Mouse (Mus musculus): ENCODE measurements around the gene Creb3l2. TPM values are rescaled to one million over a fixed set of nuclear protein-coding genes. Genes with fewer than 3 reads are reported as not detected.

Gene Creb3l2
- polyA plus RNA-seq, 1 experiment from 2014 or later = 2.7 TPM

- Histone ChIP-seq H3K27me3 (no peaks in the 10 kb centered on the region), H3K4me1 (replicated peaks) (peaks cover 31% of the 10 kb centered on the region), H3K9ac (no peak overlapping the region), H3K4me3 (replicated peaks) (no peak overlapping the region), H3K4me2 (no peak overlapping the region), H3K9me3 (replicated peaks) (no peaks in the 10 kb centered on the region), H3K36me3 (no peaks in the 10 kb centered on the region), H3K27ac (no peak overlapping the region)
- ATAC-seq (ENCODE audit: low read depth) (no peak), DNase-seq (no peak)
- WGBS (ENCODE audit: insufficient replicate concordance) = 43% methylated on average over 6 of the region's 6 CpGs
Observed at GRCm38 (mm10) chr6:37406903-37407302, 35.0 kb downstream of the Creb3l2 start.

- Histone ChIP-seq H3K27me3 (no peaks in the 10 kb centered on the region), H3K4me3 (replicated peaks) (no peak overlapping the region), H3K4me1 (replicated peaks) (peaks cover 39% of the 10 kb centered on the region), H3K9ac (no peak overlapping the region), H3K36me3 (no peaks in the 10 kb centered on the region), H3K27ac (no peak overlapping the region), H3K4me2 (no peak overlapping the region), H3K9me3 (replicated peaks) (no peaks in the 10 kb centered on the region)
- WGBS (ENCODE audit: insufficient replicate concordance) = 78% methylated on average over 10 of the region's 10 CpGs
- no peak for DNase-seq
- no peak for ATAC-seq (ENCODE audit: low read depth)
Observed at GRCm38 (mm10) chr6:37406018-37406417, 35.9 kb downstream of the Creb3l2 start.

GRCm38 (mm10) chr6:37404325-37404724, 37.6 kb downstream of the Creb3l2 start:
- H3K9ac ChIP-seq = no peak overlapping the region
- H3K4me1 ChIP-seq (replicated peaks) = peaks cover 39% of the 10 kb centered on the region
- 63% methylated on average over 3 of the region's 3 CpGs for WGBS (ENCODE audit: insufficient replicate concordance)
- no peaks in the 10 kb centered on the region for H3K27me3 ChIP-seq
- no peak overlapping the region for H3K4me2 ChIP-seq
- H3K36me3 ChIP-seq = no peaks in the 10 kb centered on the region
- no peak for ATAC-seq (ENCODE audit: low read depth)
- no peaks in the 10 kb centered on the region for H3K9me3 ChIP-seq (replicated peaks)
- H3K4me3 ChIP-seq (replicated peaks) = no peak overlapping the region
- H3K27ac ChIP-seq = no peak overlapping the region
- DNase-seq = no peak

- no peak overlapping the region for H3K9ac ChIP-seq
- DNase-seq = no peak
- H3K27ac ChIP-seq = no peak overlapping the region
- no peak overlapping the region for H3K4me3 ChIP-seq (replicated peaks)
- H3K36me3 ChIP-seq = no peaks in the 10 kb centered on the region
- H3K27me3 ChIP-seq = no peaks in the 10 kb centered on the region
- 54% methylated on average over 7 of the region's 7 CpGs for WGBS (ENCODE audit: insufficient replicate concordance)
- no peak overlapping the region for H3K4me2 ChIP-seq
- H3K4me1 ChIP-seq (replicated peaks) = peaks cover 57% of the 10 kb centered on the region
- no peaks in the 10 kb centered on the region for H3K9me3 ChIP-seq (replicated peaks)
- ATAC-seq (ENCODE audit: low read depth) = no peak
Observed at GRCm38 (mm10) chr6:37401928-37402327, 40.0 kb downstream of the Creb3l2 start.

GRCm38 (mm10) chr6:37400866-37401525, 41.0 kb downstream of the Creb3l2 start:
- no peak for DNase-seq
- Histone ChIP-seq H3K4me1 (replicated peaks) (peaks cover 60% of the 10 kb centered on the region), H3K9ac (no peak overlapping the region), H3K36me3 (no peaks in the 10 kb centered on the region), H3K9me3 (replicated peaks) (no peaks in the 10 kb centered on the region), H3K27ac (no peak overlapping the region), H3K4me2 (no peak overlapping the region), H3K4me3 (replicated peaks) (no peak overlapping the region), H3K27me3 (no peaks in the 10 kb centered on the region)
- WGBS (ENCODE audit: insufficient replicate concordance) = 71% methylated on average over 11 of the region's 11 CpGs
- ATAC-seq (ENCODE audit: low read depth) = peak; percentile 49; the same call in 1 of the 2 replicates

GRCm38 (mm10) chr6:37400167-37400566, 41.8 kb downstream of the Creb3l2 start:
- WGBS (ENCODE audit: insufficient replicate concordance) = 67% methylated on average over 4 of the region's 4 CpGs
- Histone ChIP-seq H3K4me1 (replicated peaks) (peaks cover 60% of the 10 kb centered on the region), H3K27me3 (no peaks in the 10 kb centered on the region), H3K9me3 (replicated peaks) (no peaks in the 10 kb centered on the region), H3K27ac (no peak overlapping the region), H3K9ac (no peak overlapping the region), H3K36me3 (no peaks in the 10 kb centered on the region), H3K4me3 (replicated peaks) (no peak overlapping the region), H3K4me2 (no peak overlapping the region)
- DNase-seq (no peak), ATAC-seq (ENCODE audit: low read depth) (no peak)

GRCm38 (mm10) chr6:37398943-37399342, 43.0 kb downstream of the Creb3l2 start:
- DNase-seq = no peak
- no peak overlapping the region for H3K9ac ChIP-seq
- H3K36me3 ChIP-seq = no peaks in the 10 kb centered on the region
- peaks cover 55% of the 10 kb centered on the region for H3K4me1 ChIP-seq (replicated peaks)
- H3K27me3 ChIP-seq = no peaks in the 10 kb centered on the region
- H3K4me3 ChIP-seq (replicated peaks) = no peak overlapping the region
- ATAC-seq (ENCODE audit: low read depth) = 0 out of 2 replicates have a peak, but pooled peaks have one; percentile 21
- peak overlapping the region; percentile 18; the same call in 1 of the 2 replicates for H3K27ac ChIP-seq
- 61% methylated on average over 10 of the region's 10 CpGs for WGBS (ENCODE audit: insufficient replicate concordance)
- no peak overlapping the region for H3K4me2 ChIP-seq
- no peaks in the 10 kb centered on the region for H3K9me3 ChIP-seq (replicated peaks)

- Histone ChIP-seq H3K9ac (no peak overlapping the region), H3K9me3 (replicated peaks) (no peaks in the 10 kb centered on the region), H3K4me3 (replicated peaks) (no peak overlapping the region), H3K36me3 (no peaks in the 10 kb centered on the region), H3K4me2 (no peak overlapping the region), H3K27me3 (no peaks in the 10 kb centered on the region), H3K4me1 (replicated peaks) (peaks cover 53% of the 10 kb centered on the region), H3K27ac (no peak overlapping the region)
- DNase-seq (no peak), ATAC-seq (ENCODE audit: low read depth) (no peak)
- WGBS (ENCODE audit: insufficient replicate concordance) = 53% methylated on average over 9 of the region's 9 CpGs
Observed at GRCm38 (mm10) chr6:37397973-37398372, 44.0 kb downstream of the Creb3l2 start.

- no peaks in the 10 kb centered on the region for H3K9me3 ChIP-seq (replicated peaks)
- ATAC-seq (ENCODE audit: low read depth) (no peak), DNase-seq (no peak)
- H3K27me3 ChIP-seq = no peaks in the 10 kb centered on the region
- no peak overlapping the region for H3K9ac ChIP-seq
- WGBS (ENCODE audit: insufficient replicate concordance) = 45% methylated on average over 4 of the region's 4 CpGs
- H3K4me2 ChIP-seq = no peak overlapping the region
- no peaks in the 10 kb centered on the region for H3K36me3 ChIP-seq
- no peak overlapping the region for H3K4me3 ChIP-seq (replicated peaks)
- H3K4me1 ChIP-seq (replicated peaks) = peaks cover 52% of the 10 kb centered on the region
- H3K27ac ChIP-seq = no peak overlapping the region
Observed at GRCm38 (mm10) chr6:37397254-37397653, 44.7 kb downstream of the Creb3l2 start.

- no peak overlapping the region for H3K4me2 ChIP-seq
Observed at GRCm38 (mm10) chr6:37396127-37396526, 45.8 kb downstream of the Creb3l2 start.

GRCm38 (mm10) chr6:37393263-37393662, 48.7 kb downstream of the Creb3l2 start:
- no peak for DNase-seq
- no peak for ATAC-seq (ENCODE audit: low read depth)
- Histone ChIP-seq H3K4me3 (replicated peaks) (no peak overlapping the region), H3K9me3 (replicated peaks) (no peaks in the 10 kb centered on the region), H3K27me3 (no peaks in the 10 kb centered on the region), H3K4me2 (no peak overlapping the region), H3K9ac (no peak overlapping the region), H3K27ac (no peak overlapping the region), H3K4me1 (replicated peaks) (peaks cover 14% of the 10 kb centered on the region), H3K36me3 (no peaks in the 10 kb centered on the region)
- WGBS (ENCODE audit: insufficient replicate concordance) = 64% methylated on average over 6 of the region's 6 CpGs

More at GRCm38 (mm10) chr6:37396127-37396526, 45.8 kb downstream of the Creb3l2 start:
- WGBS (ENCODE audit: insufficient replicate concordance) = 57% methylated on average over 4 of the region's 4 CpGs
- Histone ChIP-seq H3K9me3 (replicated peaks) (no peaks in the 10 kb centered on the region), H3K9ac (no peak overlapping the region), H3K27me3 (no peaks in the 10 kb centered on the region), H3K4me3 (replicated peaks) (no peak overlapping the region), H3K4me1 (replicated peaks) (peaks cover 41% of the 10 kb centered on the region), H3K27ac (no peak overlapping the region), H3K36me3 (no peaks in the 10 kb centered on the region)
- ATAC-seq (ENCODE audit: low read depth) = no peak
- DNase-seq = no peak

- Histone ChIP-seq H3K9ac (no peak overlapping the region), H3K4me1 (replicated peaks) (peaks cover 5% of the 10 kb centered on the region), H3K4me3 (replicated peaks) (no peak overlapping the region), H3K4me2 (no peak overlapping the region), H3K36me3 (no peaks in the 10 kb centered on the region), H3K9me3 (replicated peaks) (no peaks in the 10 kb centered on the region), H3K27me3 (no peaks in the 10 kb centered on the region), H3K27ac (no peak overlapping the region)
- 87% methylated on average over 6 of the region's 6 CpGs for WGBS (ENCODE audit: insufficient replicate concordance)
- ATAC-seq (ENCODE audit: low read depth) = no peak
- no peak for DNase-seq
Observed at GRCm38 (mm10) chr6:37392262-37392661, 49.7 kb downstream of the Creb3l2 start.
